Comparison of ENCODE assay signal across 16 mouse cellular contexts in the genomic region with DNA sequence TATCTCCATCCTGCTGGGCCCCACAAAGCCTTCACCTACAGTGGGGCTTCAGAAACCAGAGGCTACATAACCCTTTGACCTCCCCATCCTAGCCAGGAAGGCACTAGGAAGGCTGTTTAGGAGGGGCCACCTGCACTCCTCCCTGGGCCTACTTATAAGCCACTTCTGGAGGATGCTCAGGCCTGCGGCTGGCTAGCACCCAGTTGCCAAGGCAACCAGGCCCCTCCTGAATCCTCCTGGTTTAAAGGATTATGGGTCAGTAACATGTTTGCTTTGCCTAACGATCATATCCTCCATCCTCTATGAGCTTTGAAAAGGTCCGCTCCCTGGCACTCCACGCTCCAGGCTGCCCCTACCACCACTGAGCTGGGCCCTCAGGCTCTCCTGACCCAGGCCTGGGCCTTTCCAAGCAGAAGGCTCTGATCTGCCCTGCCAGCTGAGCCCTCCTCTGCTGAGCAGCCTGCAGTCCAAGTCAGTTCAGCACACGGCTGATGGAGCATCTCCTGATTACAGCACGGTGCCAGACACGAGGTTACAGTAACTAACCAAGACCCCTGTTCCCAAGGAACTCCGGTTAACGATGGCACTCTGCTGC. TPM values are rescaled to one million over a fixed set of nuclear protein-coding genes. Genes with fewer than 3 reads are reported as not detected.
DNase-seq lines count a peak whose midpoint lies in the region; ATAC-seq and TF ChIP-seq lines count a peak whose summit lies in the region.
"Had no signal": no experiment of that assay in that cellular context is flagged by ENCODE, and none has a peak within 500 bp of the region (broad histone marks: within the 10 kb centered on the region; RNA-seq: fewer than 3 reads in every experiment).

No protein-coding gene starts in this region.

- WGBS in hindbrain, embryonic 10.5 days: 70% methylated on average over 9 of the region's 9 CpGs
- 51% methylated on average over 9 of the region's 9 CpGs for WGBS in midbrain, embryonic 11.5 days
- WGBS in heart, embryonic 12.5 days: 72% methylated on average over 9 of the region's 9 CpGs

- peak; percentile 65 for ATAC-seq in midbrain, embryonic 11.5 days (ENCODE audit: low FRiP score)
- ATAC-seq in heart, embryonic 12.5 days (ENCODE audit: insufficient number of reproducible peaks, low FRiP score): no peak
- ATAC-seq: CD4-positive, CD25-positive, alpha-beta regulatory T cell, adult 4 months; lung, postnatal 0 days had no signal

- H3K27me3 ChIP-seq in hindbrain, embryonic 10.5 days (ENCODE audit: insufficient read depth, poor library complexity, severe bottlenecking): no peaks in the 10 kb centered on the region; the same call in 1 of the 2 replicates
- H3K27me3 ChIP-seq in midbrain, embryonic 11.5 days (ENCODE audit: control insufficient read depth, insufficient read depth, low read length): no peaks in the 10 kb centered on the region
- no peaks in the 10 kb centered on the region for H3K27me3 ChIP-seq in heart, embryonic 12.5 days (replicated peaks)
- H3K27me3 ChIP-seq: embryonic facial prominence, embryonic 12.5 days; liver, embryonic 13.5 days had no signal

- TF ChIP-seq CTCF in left cerebral cortex, adult 2 months (IDR thresholded peaks at IDR 0.05): no peak

- H3K4me3 ChIP-seq in left cerebral cortex, adult 2 months: no peak overlapping the region
- H3K4me3 ChIP-seq in hindbrain, embryonic 10.5 days: no peak overlapping the region
- H3K4me3 ChIP-seq in midbrain, embryonic 11.5 days (ENCODE audit: low read depth, low read length): no peak overlapping the region
- no peak overlapping the region for H3K4me3 ChIP-seq in heart, embryonic 12.5 days
- H3K4me3 ChIP-seq: embryonic facial prominence, embryonic 12.5 days; liver, embryonic 13.5 days had no signal

- no peaks in the 10 kb centered on the region for H3K9me3 ChIP-seq in hindbrain, embryonic 10.5 days
- no peaks in the 10 kb centered on the region for H3K9me3 ChIP-seq in midbrain, embryonic 11.5 days (ENCODE audit: control insufficient read depth, low read length)
- H3K9me3 ChIP-seq in heart, embryonic 12.5 days (replicated peaks): no peaks in the 10 kb centered on the region
- H3K9me3 ChIP-seq: embryonic facial prominence, embryonic 12.5 days; liver, embryonic 13.5 days had no signal

- no peaks in the 10 kb centered on the region for H3K36me3 ChIP-seq in hindbrain, embryonic 10.5 days
- no peaks in the 10 kb centered on the region for H3K36me3 ChIP-seq in midbrain, embryonic 11.5 days (ENCODE audit: control insufficient read depth, insufficient read depth, low read length)
- no peaks in the 10 kb centered on the region for H3K36me3 ChIP-seq in heart, embryonic 12.5 days
- H3K36me3 ChIP-seq: embryonic facial prominence, embryonic 12.5 days; liver, embryonic 13.5 days had no signal

- H3K4me2 ChIP-seq in midbrain, embryonic 11.5 days: no peak overlapping the region
- H3K4me2 ChIP-seq in heart, embryonic 12.5 days: no peak overlapping the region
- H3K4me2 ChIP-seq: embryonic facial prominence, embryonic 12.5 days; heart, embryonic 11.5 days; liver, embryonic 13.5 days had no signal

- DNase-seq in left cerebral cortex, adult 2 months (ENCODE audit: extremely low spot score in 1 of 2, low spot score in 2 of 2): no peak
- DNase-seq in left cerebral cortex, postnatal 10 days (ENCODE audit: extremely low spot score in 1 of 2, low spot score in 2 of 2): no peak
- DNase-seq in hindbrain, embryonic 10.5 days (ENCODE audit: low spot score): no peak
- DNase-seq in midbrain, embryonic 11.5 days (ENCODE audit: low spot score, missing footprints): no peak
- DNase-seq in retina, embryonic 14.5 days (ENCODE audit: low spot score): peak; percentile 47
- DNase-seq in heart, postnatal 4 days: no peak
- DNase-seq: adrenal gland, postnatal 36 days; cerebellum, adult 11 months; gastrocnemius, postnatal 36 days; kidney, adult 2 months; liver, embryonic 13.5 days had no signal

- intact Hi-C loops in left cerebral cortex, adult 2 months (cut with DNase I): loop anchor here (5.0 kb wide), 1 partner anchor 184 kb away; no protein-coding TSS in a partner anchor
- intact Hi-C loops in left cerebral cortex, postnatal 10 days (cut with DNase I): loop anchor here (5.0 kb wide), 2 partner anchors 114 to 184 kb away; no protein-coding TSS in a partner anchor

- H3K4me1 ChIP-seq in hindbrain, embryonic 10.5 days (replicated peaks): peaks cover 36% of the 10 kb centered on the region
- H3K4me1 ChIP-seq in midbrain, embryonic 11.5 days (ENCODE audit: control insufficient read depth, insufficient read depth, low read length): no peaks in the 10 kb centered on the region; the same call in 1 of the 2 replicates
- H3K4me1 ChIP-seq in heart, embryonic 12.5 days (replicated peaks): peaks cover 13% of the 10 kb centered on the region
- H3K4me1 ChIP-seq: embryonic facial prominence, embryonic 12.5 days had no signal

- H3K27ac ChIP-seq in left cerebral cortex, adult 2 months: peak overlapping the region; percentile 34
- H3K27ac ChIP-seq in hindbrain, embryonic 10.5 days: peak overlapping the region; percentile 56
- no peak overlapping the region for H3K27ac ChIP-seq in midbrain, embryonic 11.5 days (ENCODE audit: low read depth, low read length)
- H3K27ac ChIP-seq in heart, embryonic 12.5 days (ENCODE audit: poor library complexity, severe bottlenecking): no peak overlapping the region
- H3K27ac ChIP-seq: embryonic facial prominence, embryonic 12.5 days; liver, embryonic 13.5 days had no signal

- H3K9ac ChIP-seq in midbrain, embryonic 11.5 days (ENCODE audit: low read length): no peak overlapping the region
- no peak overlapping the region for H3K9ac ChIP-seq in heart, embryonic 12.5 days
- H3K9ac ChIP-seq: embryonic facial prominence, embryonic 12.5 days; liver, embryonic 13.5 days had no signal

RNA-seq across cellular contexts. Expression of a gene that starts 16.0 kb away (rescaled TPM):
- total RNA-seq in left cerebral cortex, adult 2 months (2021): 10 to 100 TPM; 27.9 to 33.2 TPM
- total RNA-seq in left cerebral cortex, postnatal 10 days (2021): 10 to 100 TPM; 17.6 to 19.9 TPM
- polyA plus RNA-seq in hindbrain, embryonic 10.5 days (2016; fragmentation: Nextera tagmentation; extraction: Ambion mirVana): 2.1 and 2.2 TPM in 2 replicates
- 0.14 and 0.19 TPM in 2 replicates for polyA plus RNA-seq in midbrain, embryonic 11.5 days (2014; fragmentation: Nextera tagmentation; extraction: Ambion mirVana)
- 3.7 and 4.8 TPM in 2 replicates for polyA plus RNA-seq in heart, embryonic 12.5 days (2016; fragmentation: Nextera tagmentation; extraction: Ambion mirVana)
- total RNA-seq in heart, postnatal 4 days (2021): 1 to 10 TPM; 7.2 to 8.5 TPM
- polyA plus RNA-seq: CD4-positive, CD25-positive, alpha-beta regulatory T cell, adult 4 months had no signal

RNA-seq across cellular contexts. Expression of a gene that starts 55.7 kb away (rescaled TPM):
- total RNA-seq in left cerebral cortex, adult 2 months (2021): 10 to 100 TPM; 80.0 to 85.2 TPM
- total RNA-seq in left cerebral cortex, postnatal 10 days (2021): 10 to 100 TPM; 65.1 to 74.0 TPM
- polyA plus RNA-seq in hindbrain, embryonic 10.5 days (2016; fragmentation: Nextera tagmentation; extraction: Ambion mirVana): 10.7 and 12.2 TPM in 2 replicates
- polyA plus RNA-seq in midbrain, embryonic 11.5 days (2014; fragmentation: Nextera tagmentation; extraction: Ambion mirVana): 8.1 and 8.7 TPM in 2 replicates
- polyA plus RNA-seq in heart, embryonic 12.5 days (2016; fragmentation: Nextera tagmentation; extraction: Ambion mirVana): 18.1 and 19.3 TPM in 2 replicates
- 1 to 10 TPM; 1.3 to 1.4 TPM for total RNA-seq in heart, postnatal 4 days (2021)

Comparison
In these comparisons a context has a peak if more than half of its experiments do, and no peak if none do; other contexts are left out.
1. H3K27ac ChIP-seq: peak in left cerebral cortex, adult 2 months (single experiment) and hindbrain, embryonic 10.5 days (single experiment); none in midbrain, embryonic 11.5 days (single experiment) and heart, embryonic 12.5 days (single experiment).
2. RNA of a gene that starts 55.7 kb away (total RNA-seq): 80.0 to 85.2 TPM in left cerebral cortex, adult 2 months and 65.1 to 74.0 TPM in left cerebral cortex, postnatal 10 days; 1.3 to 1.4 TPM in heart, postnatal 4 days; every median in the first group is over 10 times any median in the second.